Comparison of ENCODE assay signal across 10 mouse cellular contexts in genomic region chr11:96944844-96945580, GRCm38 (mm10). TPM values are rescaled to one million over a fixed set of nuclear protein-coding genes. Genes with fewer than 3 reads are reported as not detected.
A peak's percentile ranks its signal among the peaks of the same experiment; 100 is the strongest.
DNase-seq lines count a peak whose midpoint lies in the region; ATAC-seq and TF ChIP-seq lines count a peak whose summit lies in the region.
"Had no signal": no experiment of that assay in that cellular context is flagged by ENCODE, and none has a peak within 500 bp of the region (broad histone marks: within the 10 kb centered on the region; RNA-seq: fewer than 3 reads in every experiment).

No protein-coding gene starts in this region.

- H3K4me2 ChIP-seq in heart, embryonic 16.5 days (ENCODE audit: low read depth, low read length) = peak overlapping the region; percentile 97
- H3K4me2 ChIP-seq in hindbrain, postnatal 0 days (ENCODE audit: low read depth, low read length) = peak overlapping the region; percentile 87
- H3K4me2 ChIP-seq in midbrain, embryonic 15.5 days = peak overlapping the region; percentile 93

- H3K27me3 ChIP-seq in heart, embryonic 16.5 days (ENCODE audit: control insufficient read depth, insufficient read depth, low read length) = no peaks in the 10 kb centered on the region
- no peaks in the 10 kb centered on the region for H3K27me3 ChIP-seq in heart, adult 2 months (ENCODE audit: control insufficient read depth, insufficient read depth, low read length)
- no peaks in the 10 kb centered on the region for H3K27me3 ChIP-seq in hindbrain, postnatal 0 days (ENCODE audit: insufficient read depth, low read length)
- H3K27me3 ChIP-seq in midbrain, embryonic 15.5 days (replicated peaks) = no peaks in the 10 kb centered on the region; the same call in 1 of the 2 replicates
- H3K27me3 ChIP-seq: Patski had no signal

- H3K9me3 ChIP-seq in heart, embryonic 16.5 days (replicated peaks; ENCODE audit: control insufficient read depth, low read length) = no peaks in the 10 kb centered on the region
- H3K9me3 ChIP-seq in hindbrain, postnatal 0 days (ENCODE audit: low read length) = no peaks in the 10 kb centered on the region
- H3K9me3 ChIP-seq in midbrain, embryonic 15.5 days = no peaks in the 10 kb centered on the region

- no peaks in the 10 kb centered on the region for H3K36me3 ChIP-seq in heart, embryonic 16.5 days (ENCODE audit: control insufficient read depth, insufficient read depth)
- H3K36me3 ChIP-seq in heart, adult 2 months (ENCODE audit: control insufficient read depth, insufficient read depth, low read length) = no peaks in the 10 kb centered on the region
- no peaks in the 10 kb centered on the region for H3K36me3 ChIP-seq in hindbrain, postnatal 0 days (ENCODE audit: insufficient read depth, low read length)
- H3K36me3 ChIP-seq in midbrain, embryonic 15.5 days (replicated peaks) = no peaks in the 10 kb centered on the region

- DNase-seq in heart, adult 2 months = no peak
- peak; percentile 56 for DNase-seq in MEL-GATA-1-ER (ENCODE audit: extremely low read depth, low read depth)
- no peak for DNase-seq in hindbrain, postnatal 0 days (ENCODE audit: low spot score)
- DNase-seq in right cerebral cortex, postnatal 36 days (ENCODE audit: low spot score in 2 of 2) = no peak
- DNase-seq in left cerebral cortex, postnatal 36 days (ENCODE audit: low spot score in 2 of 2) = no peak
- no peak for DNase-seq in urinary bladder, postnatal 25 days (ENCODE audit: low spot score)

- no peaks in the 10 kb centered on the region for H3K79me2 ChIP-seq in heart, adult 2 months (replicated peaks; ENCODE audit: control insufficient read depth, insufficient read depth, low read length)

- TF ChIP-seq CTCF in heart, adult 2 months (IDR thresholded peaks at IDR 0.05) = no peak
- no peak for TF ChIP-seq CTCF in hindbrain, postnatal 0 days (IDR thresholded peaks at IDR 0.05; ENCODE audit: low read depth)

- H3K9ac ChIP-seq in heart, embryonic 16.5 days (ENCODE audit: low read length) = peak overlapping the region; percentile 75
- H3K9ac ChIP-seq in heart, adult 2 months (ENCODE audit: low read depth, low read length) = no peak overlapping the region
- H3K9ac ChIP-seq in hindbrain, postnatal 0 days (replicated peaks; ENCODE audit: low read length) = peak overlapping the region; percentile 47; the same call in 1 of the 2 replicates
- H3K9ac ChIP-seq in midbrain, embryonic 15.5 days = peak overlapping the region; percentile 51; the same call in 1 of the 2 replicates

- no peak for ATAC-seq in heart, embryonic 16.5 days (replicated peaks; ENCODE audit: extremely low read depth, insufficient read depth, low FRiP score)
- no peak for ATAC-seq in hindbrain, postnatal 0 days
- no peak for ATAC-seq in midbrain, embryonic 15.5 days (replicated peaks)

- no peak for TF ChIP-seq EP300 in heart, adult 2 months (IDR thresholded peaks at IDR 0.05; ENCODE audit: insufficient read depth, low read depth, low read length)

- no peak overlapping the region; the same call in 1 of the 2 replicates for H3K27ac ChIP-seq in heart, embryonic 16.5 days (ENCODE audit: low read length)
- H3K27ac ChIP-seq in heart, adult 2 months = no peak overlapping the region
- no peak overlapping the region for H3K27ac ChIP-seq in hindbrain, postnatal 0 days
- H3K27ac ChIP-seq in midbrain, embryonic 15.5 days = no peak overlapping the region

- intact Hi-C loops in heart, adult 2 months (cut with DNase I) = loop anchor here (2.0 kb wide), 1 partner anchor 18 kb away; no protein-coding TSS in a partner anchor
- intact Hi-C loops in left cerebral cortex, postnatal 36 days (cut with DNase I) = loop anchor here (2.0 kb wide), 1 partner anchor 28 kb away; the partner anchor contains the start of gene Cdk5rap3

- no peak for TF ChIP-seq POLR2A in heart, adult 2 months (IDR thresholded peaks at IDR 0.05; ENCODE audit: insufficient read depth, low read depth, low read length)

- peaks cover 3% of the 10 kb centered on the region; the same call in 1 of the 2 replicates for H3K4me1 ChIP-seq in heart, embryonic 16.5 days (ENCODE audit: control insufficient read depth, insufficient read depth, low read length)
- H3K4me1 ChIP-seq in heart, adult 2 months (ENCODE audit: control insufficient read depth, insufficient read depth, low read length) = peaks cover 2% of the 10 kb centered on the region; the same call in 1 of the 2 replicates
- H3K4me1 ChIP-seq in hindbrain, postnatal 0 days (ENCODE audit: insufficient read depth, low read length) = peaks cover 6% of the 10 kb centered on the region; the same call in 1 of the 2 replicates
- H3K4me1 ChIP-seq in midbrain, embryonic 15.5 days = peaks cover 18% of the 10 kb centered on the region

- H3K4me3 ChIP-seq in heart, embryonic 16.5 days (ENCODE audit: low read length) = peak overlapping the region; percentile 70
- H3K4me3 ChIP-seq in heart, adult 2 months = no peak overlapping the region
- peak overlapping the region; percentile 44 for H3K4me3 ChIP-seq in hindbrain, postnatal 0 days (ENCODE audit: low read length)
- H3K4me3 ChIP-seq in midbrain, embryonic 15.5 days = peak overlapping the region; percentile 64

- 70% methylated on average over 14 of the region's 14 CpGs for WGBS in heart, embryonic 16.5 days
- 60% methylated on average over 14 of the region's 14 CpGs for whole genome bisulfite sequencing in heart, adult 2 months
- WGBS in hindbrain, postnatal 0 days = 82% methylated on average over 14 of the region's 14 CpGs
- 87% methylated on average over 14 of the region's 14 CpGs for WGBS in midbrain, embryonic 15.5 days

RNA-seq across cellular contexts. Expression of gene Pnpo, which starts 1.2 kb away (rescaled TPM):
- polyA plus RNA-seq in heart, embryonic 16.5 days (2015; fragmentation: Nextera tagmentation; extraction: Ambion mirVana) = 45.8 and 48.9 TPM in 2 replicates
- 10 to 100 TPM; 12.9 to 13.0 TPM for total RNA-seq in heart, adult 2 months (2021)
- polyA plus RNA-seq in heart, adult 2 months (2012; rRNA removed) = 21.3 and 22.0 TPM in 2 replicates
- total RNA-seq in hindbrain, postnatal 0 days (2014; rRNA removed) = 31.5 and 37.2 TPM in 2 replicates
- polyA plus RNA-seq in hindbrain, postnatal 0 days (2015; fragmentation: Nextera tagmentation; extraction: Ambion mirVana) = 37.3 and 38.3 TPM in 2 replicates
- polyA plus RNA-seq in midbrain, embryonic 15.5 days (2015; fragmentation: Nextera tagmentation; extraction: Ambion mirVana) = 28.7 and 29.7 TPM in 2 replicates
- 10 to 100 TPM; 36.1 to 43.1 TPM for total RNA-seq in left cerebral cortex, postnatal 36 days (2021)

RNA-seq across cellular contexts. Expression of gene Prr15l, which starts 17.1 kb away (rescaled TPM):
- 1.0 and 5.6 TPM in 2 replicates for polyA plus RNA-seq in heart, embryonic 16.5 days (2015; fragmentation: Nextera tagmentation; extraction: Ambion mirVana)
- total RNA-seq in heart, adult 2 months (2021) = 1 to 10 TPM in 1 of 2 experiments, under 1 TPM in 1; 0.93 to 2.1 TPM
- polyA plus RNA-seq in heart, adult 2 months (2012; rRNA removed) = 0.70 and 2.5 TPM in 2 replicates
- total RNA-seq in hindbrain, postnatal 0 days (2014; rRNA removed) = 0.10 and 0.75 TPM in 2 replicates
- 0.19 and 0.71 TPM in 2 replicates for polyA plus RNA-seq in hindbrain, postnatal 0 days (2015; fragmentation: Nextera tagmentation; extraction: Ambion mirVana)
- polyA plus RNA-seq in midbrain, embryonic 15.5 days (2015; fragmentation: Nextera tagmentation; extraction: Ambion mirVana) = 0.17 and 0.30 TPM in 2 replicates
- not detected for total RNA-seq in left cerebral cortex, postnatal 36 days (2021)
- polyA plus RNA-seq: cortical plate, adult 2 months had no signal

RNA-seq across cellular contexts. Expression of gene Cdk5rap3, which starts 28.7 kb away (rescaled TPM):
- 48.7 and 60.5 TPM in 2 replicates for polyA plus RNA-seq in heart, embryonic 16.5 days (2015; fragmentation: Nextera tagmentation; extraction: Ambion mirVana)
- total RNA-seq in heart, adult 2 months (2021) = 10 to 100 TPM; 17.4 to 25.2 TPM
- polyA plus RNA-seq in heart, adult 2 months (2012; rRNA removed) = 13.8 and 17.5 TPM in 2 replicates
- 44.9 and 56.5 TPM in 2 replicates for total RNA-seq in hindbrain, postnatal 0 days (2014; rRNA removed)
- polyA plus RNA-seq in hindbrain, postnatal 0 days (2015; fragmentation: Nextera tagmentation; extraction: Ambion mirVana) = 77.1 and 87.8 TPM in 2 replicates
- 88.2 and 91.7 TPM in 2 replicates for polyA plus RNA-seq in midbrain, embryonic 15.5 days (2015; fragmentation: Nextera tagmentation; extraction: Ambion mirVana)
- total RNA-seq in left cerebral cortex, postnatal 36 days (2021) = 10 to 100 TPM; 30.3 to 31.5 TPM

RNA-seq across cellular contexts. Expression of gene Sp2, which starts 37.7 kb away (rescaled TPM):
- 15.2 and 15.7 TPM in 2 replicates for polyA plus RNA-seq in heart, embryonic 16.5 days (2015; fragmentation: Nextera tagmentation; extraction: Ambion mirVana)
- total RNA-seq in heart, adult 2 months (2021) = 10 to 100 TPM; 10.4 to 12.4 TPM
- 10.3 and 12.3 TPM in 2 replicates for polyA plus RNA-seq in heart, adult 2 months (2012; rRNA removed)
- total RNA-seq in hindbrain, postnatal 0 days (2014; rRNA removed) = 7.3 and 8.8 TPM in 2 replicates
- polyA plus RNA-seq in hindbrain, postnatal 0 days (2015; fragmentation: Nextera tagmentation; extraction: Ambion mirVana) = 11.9 and 14.4 TPM in 2 replicates
- polyA plus RNA-seq in midbrain, embryonic 15.5 days (2015; fragmentation: Nextera tagmentation; extraction: Ambion mirVana) = 16.2 and 17.3 TPM in 2 replicates
- 10 to 100 TPM; 13.1 to 14.5 TPM for total RNA-seq in left cerebral cortex, postnatal 36 days (2021)
